Mouse (Mus musculus): ENCODE results near the gene Ppfia3.

Gene Ppfia3

DNA sequence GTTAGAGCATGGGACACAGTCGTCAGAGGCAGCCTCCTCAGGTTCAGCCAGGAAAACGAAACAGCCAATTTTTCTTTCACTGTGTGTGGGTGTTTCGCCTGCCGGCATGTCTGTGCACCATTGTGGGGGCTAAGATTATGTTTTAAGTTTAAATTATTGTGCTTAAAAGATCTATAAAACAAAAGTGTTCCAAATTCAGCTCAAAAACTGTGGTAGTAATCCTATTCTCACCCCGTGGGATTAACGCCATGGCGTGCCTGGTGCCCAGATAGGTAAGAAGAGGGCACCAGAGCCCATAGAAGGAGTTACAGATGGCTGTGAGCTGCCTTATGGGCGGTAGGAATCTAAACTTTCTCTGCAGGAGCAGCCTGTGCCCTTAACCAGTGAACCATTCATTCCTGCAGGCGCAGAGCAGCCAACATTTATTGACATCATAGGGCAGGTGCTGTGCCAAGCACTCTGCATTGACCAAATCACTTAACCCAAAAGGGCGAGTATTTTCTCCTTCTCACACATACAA is 51.6 kb downstream of the Ppfia3 start:
- DNase-seq (ENCODE audit: inconsistent age in 2 of 2, low spot score in 1 of 2) = no peak

DNA sequence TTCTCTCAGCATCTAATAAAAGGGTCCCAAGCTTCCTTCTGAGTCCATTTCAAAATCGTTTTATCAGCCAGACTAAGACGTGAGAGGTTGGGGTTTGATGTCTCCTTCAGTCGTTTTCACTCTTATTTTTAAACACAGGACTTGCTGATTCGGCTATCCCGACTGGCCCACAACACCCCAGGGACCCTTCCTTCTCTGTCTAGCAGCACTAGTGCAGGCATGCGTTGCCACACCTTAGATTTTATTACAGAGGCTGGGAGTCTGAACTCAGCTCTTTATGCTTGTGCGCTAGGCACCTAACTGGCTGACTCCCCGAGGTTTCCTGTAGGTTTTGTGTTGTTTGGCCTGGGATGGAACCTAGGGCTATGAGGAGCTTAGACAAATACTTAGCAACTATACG is 53.3 kb downstream of the Ppfia3 start:
- no peak for DNase-seq (ENCODE audit: inconsistent age in 2 of 2, low spot score in 1 of 2)

DNA sequence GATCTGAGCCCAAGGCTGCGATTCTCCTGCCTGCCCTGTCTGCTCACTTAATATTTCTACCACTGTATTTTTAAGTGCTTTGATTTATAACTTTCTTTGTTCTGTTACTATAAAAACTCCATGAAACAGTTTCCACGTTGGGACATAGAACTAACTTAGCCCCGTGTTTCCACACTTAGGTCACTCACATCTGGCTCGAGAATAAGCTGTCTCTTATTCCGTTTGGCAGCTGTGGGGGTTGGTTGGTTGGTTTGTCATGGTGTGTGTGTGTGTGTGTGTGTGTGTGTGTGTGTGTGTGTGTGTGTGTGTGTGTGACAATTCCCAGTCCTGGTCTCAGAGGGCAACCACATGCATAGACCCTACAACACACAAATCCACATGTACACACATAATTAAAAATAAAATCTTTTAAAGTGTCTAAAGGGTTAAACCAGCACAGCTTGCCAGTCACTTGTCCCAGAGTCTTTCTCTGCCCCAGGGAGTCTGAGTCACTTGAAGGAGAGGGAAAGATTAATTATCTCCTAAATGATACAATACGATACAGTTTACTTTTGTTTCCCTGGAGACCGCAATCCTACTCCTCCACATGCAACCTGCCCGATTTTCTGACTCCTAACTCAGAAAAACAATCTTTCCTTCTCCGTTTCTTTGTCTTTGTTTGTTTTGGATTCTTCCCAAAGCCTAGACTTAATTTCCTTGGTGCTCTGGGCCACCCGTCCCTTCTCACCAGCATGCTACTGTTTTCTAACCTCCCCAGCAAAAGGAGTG is 53.9 kb downstream of the Ppfia3 start:
- no peak for DNase-seq (ENCODE audit: inconsistent age in 2 of 2, low spot score in 1 of 2)

DNA sequence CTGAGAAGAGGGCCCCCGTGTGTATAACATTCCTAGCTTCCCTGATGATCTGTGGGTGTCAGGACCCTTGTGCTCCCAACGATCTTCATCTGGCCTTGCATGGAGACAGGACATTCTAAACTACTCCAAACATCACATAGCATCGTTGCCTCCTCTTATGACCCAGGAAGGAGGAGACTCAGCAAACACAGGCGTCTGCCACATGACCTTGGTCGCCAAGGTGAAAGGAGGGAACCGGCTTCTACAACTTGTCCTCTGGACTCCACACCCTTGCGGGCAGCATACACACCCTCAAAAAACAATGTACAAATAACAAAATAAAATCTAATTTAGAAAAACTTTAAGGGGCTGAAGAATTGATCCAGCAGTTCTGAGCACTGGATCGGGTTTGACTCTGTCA is 54.8 kb downstream of the Ppfia3 start:
- peak in 1 of 2 experiments; percentile 57 for DNase-seq (ENCODE audit: inconsistent age in 2 of 2, low spot score in 1 of 2)

DNA sequence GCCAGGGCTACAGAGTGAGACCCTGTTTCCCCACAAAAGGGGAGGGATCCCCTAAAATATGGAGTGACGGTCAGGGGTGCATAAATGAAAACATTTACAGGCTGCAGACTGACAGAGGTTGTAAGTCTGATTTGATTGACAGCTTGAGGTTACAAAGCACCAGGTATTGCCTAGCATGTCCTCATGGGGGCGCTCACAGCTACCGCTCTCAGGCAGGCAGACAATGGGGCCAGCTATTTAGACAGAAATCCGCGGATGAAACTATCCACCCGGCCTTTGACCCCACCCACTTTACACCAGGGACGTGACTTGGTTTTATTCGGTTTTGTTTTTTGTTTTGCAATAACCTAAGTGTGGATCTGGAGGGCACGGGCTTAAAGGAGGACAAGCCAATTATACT is 57.4 kb downstream of the Ppfia3 start:
- peak; percentile 42 to 76 for DNase-seq (ENCODE audit: inconsistent age in 2 of 2, low spot score in 1 of 2)

DNA sequence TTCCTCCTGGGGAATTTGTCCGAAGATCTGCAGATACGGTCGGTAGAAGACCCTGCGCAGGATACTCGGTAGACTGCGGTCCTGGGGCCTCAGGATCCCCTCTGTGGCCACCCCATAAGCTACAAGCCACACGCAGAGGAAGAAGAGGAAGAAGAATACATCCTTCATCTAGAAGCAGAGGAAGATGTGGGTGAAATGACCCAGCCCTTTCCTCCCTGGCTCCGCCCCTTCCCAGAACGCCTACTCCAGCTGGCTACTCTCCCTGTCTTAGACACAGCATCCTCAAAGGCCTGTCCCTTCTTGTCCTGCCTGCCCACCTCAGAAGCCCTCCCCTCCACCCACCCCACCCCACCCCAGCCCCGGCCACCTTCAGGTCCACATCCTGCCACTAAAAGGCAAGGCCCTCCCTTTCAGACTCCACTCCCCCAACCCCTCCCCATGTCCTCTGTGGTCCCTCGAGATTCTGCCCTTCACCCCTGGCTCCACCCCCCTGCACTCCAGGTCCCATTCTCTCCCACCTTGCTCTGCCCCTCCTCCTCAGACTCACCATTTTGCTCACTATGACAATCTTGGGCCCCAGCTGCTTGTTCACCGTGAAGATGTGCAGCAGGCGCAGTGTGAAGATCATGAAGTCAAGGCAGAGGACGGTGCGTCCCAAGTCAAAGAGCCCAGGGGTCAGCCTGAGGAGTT is 58.1 kb downstream of the Ppfia3 start:
- no peak for DNase-seq (ENCODE audit: inconsistent age in 2 of 2, low spot score in 1 of 2)

DNA sequence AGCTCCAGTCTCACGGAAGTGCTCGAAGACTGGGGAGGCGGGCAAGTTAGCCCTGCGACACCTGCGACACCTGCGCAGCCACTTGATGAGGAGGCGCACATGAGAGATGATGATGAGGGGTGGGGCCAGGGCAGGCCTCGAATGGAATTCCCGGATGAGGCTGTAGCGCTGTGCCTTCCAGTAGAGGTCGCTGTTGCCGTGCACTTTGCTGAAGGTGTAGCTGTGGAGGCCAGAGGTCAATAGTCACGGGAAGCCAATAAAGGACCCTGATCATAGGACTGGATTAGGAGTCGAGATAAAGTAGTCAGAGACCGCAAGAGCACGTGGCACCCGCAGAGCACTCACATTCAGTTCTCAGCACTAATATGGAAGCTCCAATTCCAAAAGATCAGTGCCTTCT is 61.5 kb downstream of the Ppfia3 start:
- peak; percentile 66 to 85 for DNase-seq (ENCODE audit: inconsistent age in 2 of 2, low spot score in 1 of 2)

DNA sequence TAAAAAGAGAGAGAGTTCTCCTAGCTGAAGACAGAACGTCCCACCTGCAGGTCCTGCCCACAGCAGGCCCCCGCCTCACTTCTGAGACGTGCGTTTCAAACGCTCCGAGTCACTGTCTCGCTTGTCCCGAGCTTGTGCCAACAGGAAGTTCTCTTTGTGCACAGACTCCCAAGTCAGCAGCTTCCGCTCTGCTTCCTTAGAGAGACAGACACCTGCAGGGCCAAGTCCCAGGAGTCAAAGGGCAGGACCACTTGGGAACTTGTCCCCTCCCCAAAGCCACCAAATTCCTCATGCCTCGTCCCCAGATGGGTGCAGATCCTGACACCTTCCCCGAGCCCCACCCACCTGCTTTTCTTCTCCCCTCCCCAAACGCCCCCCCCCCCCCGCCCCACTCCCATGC is 62.0 kb downstream of the Ppfia3 start:
- no peak for DNase-seq (ENCODE audit: inconsistent age in 2 of 2, low spot score in 1 of 2)

DNA sequence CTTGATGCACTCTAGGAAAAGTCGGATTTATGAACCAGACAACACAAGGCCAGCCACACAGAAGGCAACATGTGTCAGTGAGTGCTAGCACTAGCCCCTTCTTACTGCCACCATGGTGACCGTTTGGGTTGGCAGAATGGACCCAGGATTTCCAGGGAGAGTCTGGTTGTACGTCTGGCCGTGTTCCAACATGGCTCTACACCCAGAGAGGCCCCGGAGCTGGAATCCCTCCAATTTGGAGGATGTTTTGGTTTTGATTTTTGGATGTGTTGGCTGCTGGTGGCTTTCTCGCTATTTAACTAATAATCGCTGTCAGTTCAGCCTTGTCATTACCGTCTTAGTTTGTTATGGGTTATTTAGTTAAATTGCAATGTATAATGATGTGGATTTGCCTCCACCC is 64.2 kb downstream of the Ppfia3 start:
- no peak for DNase-seq (ENCODE audit: inconsistent age in 2 of 2, low spot score in 1 of 2)

DNA sequence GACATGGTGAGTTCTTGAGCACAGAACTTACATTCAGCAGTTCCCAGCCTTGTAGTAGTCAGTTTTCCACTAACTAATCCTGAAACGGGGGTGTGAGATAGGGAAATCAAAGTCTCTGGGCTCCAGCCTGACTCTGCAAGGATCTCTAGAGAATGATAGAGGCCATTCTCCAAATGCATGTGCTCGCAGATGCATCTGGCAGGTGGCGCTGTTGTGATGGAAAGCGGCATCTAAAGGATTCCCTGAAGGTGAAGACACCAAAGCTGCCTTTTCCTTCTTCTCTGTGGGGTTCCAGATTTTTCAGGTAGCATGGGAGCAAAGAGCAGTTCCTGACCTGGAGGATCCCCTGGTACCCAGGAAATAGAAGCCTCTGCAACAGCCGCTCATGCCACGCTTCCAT is 66.5 kb downstream of the Ppfia3 start:
- peak; percentile 50 to 86 for DNase-seq (ENCODE audit: inconsistent age in 2 of 2, low spot score in 1 of 2)

DNA sequence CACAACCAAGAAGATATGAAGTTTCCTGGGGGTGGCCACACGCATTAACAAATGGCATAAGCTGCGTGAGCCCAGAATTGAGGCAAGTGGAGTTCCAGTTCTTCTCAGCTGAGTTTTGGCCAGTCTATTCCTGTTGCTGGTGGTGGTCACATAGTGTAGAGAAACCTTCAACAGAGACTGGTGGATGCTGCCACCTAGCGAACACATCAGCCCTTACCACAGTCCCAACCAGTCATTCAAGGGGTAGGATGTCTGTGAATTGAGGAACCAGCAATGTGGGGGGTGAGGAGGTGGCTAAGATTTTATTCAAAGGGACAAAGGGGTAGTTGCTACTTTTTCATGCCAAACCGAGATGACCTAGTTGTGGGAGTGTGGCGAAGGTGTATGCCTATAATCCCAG is 67.1 kb downstream of the Ppfia3 start:
- DNase-seq (ENCODE audit: inconsistent age in 2 of 2, low spot score in 1 of 2) = peak; percentile 30 to 65

DNA sequence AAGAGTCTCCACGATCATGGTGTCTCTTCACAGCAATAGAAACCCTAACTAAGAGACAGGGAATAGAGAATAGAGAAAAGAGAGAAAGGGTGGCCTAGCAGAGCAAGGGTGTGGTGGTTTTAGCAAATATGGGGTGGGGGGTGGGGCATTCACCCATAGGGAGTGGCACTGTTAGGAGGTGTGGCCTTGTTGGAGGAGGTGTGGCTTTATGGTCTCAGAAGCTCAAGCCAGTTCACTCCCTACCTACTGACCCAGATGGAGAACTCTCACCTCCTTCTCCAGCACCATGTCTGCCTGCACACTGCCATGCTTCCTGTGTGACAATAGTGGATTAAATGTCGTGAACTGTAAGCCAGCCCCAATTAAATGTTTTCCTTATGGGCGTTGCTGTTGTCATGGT is 69.3 kb downstream of the Ppfia3 start:
- DNase-seq (ENCODE audit: inconsistent age in 2 of 2, low spot score in 1 of 2) = no peak

DNA sequence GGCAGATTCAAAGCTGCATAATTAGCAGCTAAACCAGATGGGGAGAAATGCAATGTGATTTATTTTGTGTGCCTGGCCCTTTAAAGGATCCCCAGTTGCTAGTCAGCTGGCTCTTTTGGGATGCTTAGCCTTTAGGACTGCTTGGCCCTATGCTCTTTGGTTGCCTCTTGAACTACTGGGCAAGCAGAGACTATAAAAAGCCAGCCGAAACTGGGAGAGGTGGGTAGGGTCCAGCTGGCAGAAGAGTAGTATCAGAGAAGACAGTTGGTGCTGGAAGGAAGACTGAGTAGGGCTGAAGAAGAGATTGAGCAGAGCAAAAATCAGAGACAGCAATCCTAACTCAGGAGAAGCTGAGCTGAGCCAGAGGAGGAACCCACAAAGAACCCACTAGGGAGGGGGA is 70.2 kb downstream of the Ppfia3 start:
- no peak for DNase-seq (ENCODE audit: inconsistent age in 2 of 2, low spot score in 1 of 2)
